Mouse (Mus musculus) stomach, embryonic 14.5 days (tissue): ENCODE results near the gene Pdx1. TPM values are rescaled to one million over a fixed set of nuclear protein-coding genes. Genes with fewer than 3 reads are reported as not detected.
A peak's percentile ranks its signal among the peaks of the same experiment; 100 is the strongest.

Experiments
- ATAC-seq: fragments of 200-750 bp; cut with Nextera tagmentation; 2 replicates; pipeline ENCODE4 v1.8.0; 2017; ENCODE audit warnings: low read depth, moderate TSS enrichment; ENCODE audit not compliant: insufficient number of reproducible peaks, insufficient read depth, low FRiP score
- H3K27ac ChIP-seq: fragments of 300-500 bp; sonication (generic); 2 replicates; pipeline ENCODE4 v1.5.1; 2014; ENCODE audit warnings: mild to moderate bottlenecking, low read length, moderate library complexity, mixed read lengths
- H3K27me3 ChIP-seq: fragments of 300-500 bp; sonication (generic); 2 replicates; pipeline ENCODE4 v1.6.1; 2014; ENCODE audit warnings: low read length, control low read depth, mixed read lengths; ENCODE audit not compliant: control insufficient read depth, insufficient read depth
- H3K36me3 ChIP-seq: fragments of 300-500 bp; sonication (generic); 2 replicates; pipeline ENCODE4 v1.6.1; 2014; ENCODE audit warnings: mild to moderate bottlenecking, control low read depth, low read length, moderate library complexity, mixed read lengths; ENCODE audit not compliant: control insufficient read depth, insufficient read depth
- H3K4me1 ChIP-seq: fragments of 300-500 bp; sonication (generic); 2 replicates; pipeline ENCODE4 v1.6.1; 2014; ENCODE audit warnings: low read length, control low read depth, mixed read lengths; ENCODE audit not compliant: control insufficient read depth, insufficient read depth
- H3K4me2 ChIP-seq: fragments of 300-500 bp; sonication (generic); replicated peaks from 2 replicates; pipeline ENCODE4 v1.6.1; 2014; ENCODE audit warnings: low read depth, low read length, control low read depth
- H3K4me3 ChIP-seq: fragments of 300-500 bp; sonication (generic); 2 replicates; pipeline ENCODE4 v1.5.1; 2014; ENCODE audit warnings: low read depth, low read length, control low read depth
- H3K9ac ChIP-seq: fragments of 300-500 bp; sonication (generic); replicated peaks from 2 replicates; pipeline ENCODE4 v1.6.1; 2014; ENCODE audit warnings: low read depth, mild to moderate bottlenecking, control low read depth, low read length, moderate library complexity, mixed read lengths
- H3K9me3 ChIP-seq: fragments of 300-500 bp; sonication (generic); 2 replicates; pipeline ENCODE4 v1.6.1; 2016; ENCODE audit warnings: low read depth, low read length, control low read depth; ENCODE audit not compliant: control insufficient read depth
- whole genome bisulfite sequencing: fragments of 180-500 bp; shearing (Covaris S2); extraction: QIAGEN DNeasy Blood & Tissue Kit; methylation state at CpG from one replicate; pipeline ENCODE4 v1.1.7; 2014; 5-methylcytosine and 5-hydroxymethylcytosine counted together
- polyA plus RNA-seq: library from polyadenylated mRNA; unstranded; fragments of >200 nt; fragmentation: Nextera tagmentation; extraction: Ambion mirVana; gene quantifications from 2 replicates; pipeline ENCODE4 v1.2.1, GENCODE M21; 2014

Gene Pdx1
- polyA plus RNA-seq, 1 experiment from 2014 or later, result 3.4 TPM

DNA sequence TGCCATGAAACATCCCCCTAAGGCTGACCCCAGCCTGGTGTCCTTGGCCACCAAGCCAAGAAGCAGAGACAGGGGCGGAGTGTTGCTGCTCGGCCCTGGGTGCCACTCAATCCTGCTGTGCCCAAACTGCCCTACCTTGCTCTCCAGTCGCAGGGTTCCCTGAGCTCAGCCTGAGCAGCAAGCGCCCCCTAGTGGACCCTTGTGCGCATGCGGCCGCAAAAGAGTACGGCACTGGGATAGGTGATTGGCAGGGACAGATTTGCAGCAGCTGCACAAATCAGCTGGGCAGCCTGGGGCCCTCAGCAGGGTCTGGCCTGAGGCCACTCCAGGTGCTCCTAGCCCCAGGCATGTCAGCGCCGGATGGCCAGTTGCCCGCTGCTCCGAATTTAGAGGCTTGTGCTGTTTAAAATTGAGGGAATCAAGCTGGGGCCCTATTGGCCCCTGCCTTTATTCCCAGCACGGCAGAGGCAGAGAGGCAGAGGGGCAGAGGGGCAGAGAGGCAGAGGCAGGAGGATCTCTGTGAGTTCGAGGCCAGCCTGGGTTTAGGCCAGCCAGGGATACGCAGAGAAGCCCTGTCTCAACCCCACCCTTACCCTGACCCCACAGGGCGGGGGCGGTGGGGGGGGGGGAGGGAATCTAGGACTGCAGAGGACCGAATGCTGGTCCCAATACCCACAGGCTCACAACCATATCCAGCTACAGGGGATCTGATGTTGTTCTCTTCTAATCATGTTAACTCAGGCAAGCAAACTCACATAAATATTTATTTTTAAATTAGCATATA lies 23.6 kb downstream of the Pdx1 start:
- Histone ChIP-seq H3K4me1 (peaks cover 10% of the 10 kb centered on the region; the same call in 1 of the 2 replicates), H3K4me2 (no peak overlapping the region), H3K9me3 (no peaks in the 10 kb centered on the region), H3K4me3 (no peak overlapping the region), H3K27me3 (peaks cover 26% of the 10 kb centered on the region), H3K9ac (no peak overlapping the region), H3K36me3 (no peaks in the 10 kb centered on the region), H3K27ac (0 out of 2 replicates have a peak overlapping the region, but pooled peaks have one; percentile 6)
- WGBS, result 18% methylated on average over 18 of the region's 18 CpGs
- peak; percentile 57; the same call in 1 of the 2 replicates for ATAC-seq

DNA sequence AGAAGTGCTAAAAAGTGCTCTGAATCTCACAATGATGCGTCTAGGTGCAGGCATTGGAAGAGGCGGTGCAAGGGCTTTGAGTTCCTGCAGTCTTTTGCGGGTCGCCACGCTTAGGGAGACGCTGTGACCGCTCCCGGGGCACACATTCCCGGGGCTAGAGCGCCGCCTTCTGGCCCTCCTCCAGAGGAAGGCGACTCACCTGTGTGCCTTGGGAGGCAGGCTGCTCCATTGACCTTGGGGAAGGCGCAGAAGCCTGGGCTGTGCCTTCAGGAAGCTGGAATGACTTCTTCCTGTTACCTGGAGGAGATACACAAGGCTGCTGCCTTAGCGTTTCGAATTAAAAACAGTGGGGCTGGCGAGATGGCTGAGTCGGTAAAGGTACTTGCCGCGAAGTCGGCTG lies 24.4 kb downstream of the Pdx1 start:
- no peak overlapping the region for H3K4me3 ChIP-seq
- H3K36me3 ChIP-seq, result no peaks in the 10 kb centered on the region
- peaks cover 32% of the 10 kb centered on the region for H3K27me3 ChIP-seq
- no peak overlapping the region for H3K4me2 ChIP-seq
- WGBS, result 14% methylated on average over 20 of the region's 20 CpGs
- ATAC-seq, result 0 out of 2 replicates have a peak, but pooled peaks have one; percentile 30
- H3K27ac ChIP-seq, result no peak overlapping the region
- H3K9me3 ChIP-seq, result no peaks in the 10 kb centered on the region
- no peak overlapping the region for H3K9ac ChIP-seq
- H3K4me1 ChIP-seq, result peaks cover 10% of the 10 kb centered on the region; the same call in 1 of the 2 replicates

GRCm38 (mm10) chr5:147297249-147297648 lies 27.5 kb downstream of the Pdx1 start:
- no peak for ATAC-seq
- Histone ChIP-seq H3K36me3 (no peaks in the 10 kb centered on the region), H3K4me2 (no peak overlapping the region), H3K27ac (no peak overlapping the region), H3K9me3 (no peaks in the 10 kb centered on the region), H3K27me3 (peaks cover 59% of the 10 kb centered on the region), H3K4me1 (peaks cover 13% of the 10 kb centered on the region; the same call in 1 of the 2 replicates), H3K9ac (no peak overlapping the region), H3K4me3 (no peak overlapping the region)
- 66% methylated on average over 5 of the region's 5 CpGs for WGBS

DNA sequence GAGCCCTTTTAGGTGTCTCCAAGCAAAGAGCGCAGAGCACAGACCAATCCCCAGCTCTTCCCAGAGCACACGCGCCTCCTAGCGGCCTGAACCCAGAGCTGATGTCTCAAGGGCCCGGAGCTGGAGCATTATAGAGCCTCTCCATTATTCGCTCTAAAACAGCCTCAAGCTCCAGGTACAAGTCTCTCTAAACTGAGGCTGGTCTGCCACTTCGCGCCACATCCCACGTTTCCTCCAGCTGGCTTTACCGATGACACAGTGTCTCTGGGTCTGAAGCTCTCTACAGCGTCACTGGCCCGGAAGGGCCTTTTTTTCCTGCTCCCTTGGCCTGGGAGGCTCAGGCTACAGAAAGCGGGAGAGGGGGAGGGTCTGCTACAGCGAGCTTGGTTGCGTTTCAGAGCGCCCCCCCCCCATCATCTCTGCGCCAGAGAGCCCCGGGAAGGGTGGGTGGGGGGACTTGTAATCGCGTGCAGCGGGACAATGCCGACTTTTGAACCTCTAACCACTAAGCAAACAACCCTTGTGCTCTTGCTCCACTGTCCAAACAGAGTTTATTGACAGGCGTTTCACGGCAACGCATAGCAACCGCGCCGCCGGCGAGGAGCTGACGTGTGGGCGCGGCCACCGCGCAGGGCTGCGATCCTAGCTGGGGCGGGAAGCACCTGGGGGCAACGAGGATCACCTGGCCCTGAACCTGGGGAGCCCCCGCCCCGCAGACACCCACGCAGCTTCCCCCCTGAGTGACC lies 29.7 kb downstream of the Pdx1 start:
- peak overlapping the region; percentile 21; the same call in 1 of the 2 replicates for H3K4me3 ChIP-seq
- ATAC-seq, result peak; percentile 86
- no peaks in the 10 kb centered on the region for H3K36me3 ChIP-seq
- H3K27me3 ChIP-seq, result peaks cover 74% of the 10 kb centered on the region
- no peak overlapping the region for H3K27ac ChIP-seq
- peaks cover 7% of the 10 kb centered on the region; the same call in 1 of the 2 replicates for H3K4me1 ChIP-seq
- H3K9ac ChIP-seq, result no peak overlapping the region
- WGBS, result under 1% methylated on average over 41 of the region's 41 CpGs
- no peaks in the 10 kb centered on the region for H3K9me3 ChIP-seq
- peak overlapping the region; percentile 37 for H3K4me2 ChIP-seq

DNA sequence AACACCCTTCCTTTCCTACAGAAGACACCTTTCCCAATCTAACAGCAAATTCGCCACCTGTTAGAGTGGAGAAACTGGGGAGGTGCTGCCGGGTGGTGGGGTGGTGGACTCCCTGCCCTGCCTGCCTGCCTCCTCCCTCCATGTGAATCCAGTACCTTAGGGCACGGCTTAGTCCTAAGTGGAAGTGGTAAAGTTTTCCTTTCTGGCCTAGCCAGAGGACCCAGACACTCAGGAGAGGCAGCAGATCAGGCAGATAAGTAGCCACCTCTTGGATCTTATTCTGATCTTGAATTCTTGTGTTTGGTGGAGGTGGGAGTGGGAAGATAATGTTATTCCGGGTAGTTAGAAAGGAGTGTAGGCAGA lies 30.2 kb downstream of the Pdx1 start:
- H3K9me3 ChIP-seq, result no peaks in the 10 kb centered on the region
- H3K27me3 ChIP-seq, result peaks cover 74% of the 10 kb centered on the region
- no peaks in the 10 kb centered on the region for H3K36me3 ChIP-seq
- WGBS, result 5% methylated on average over 4 of the region's 4 CpGs
- peaks cover 7% of the 10 kb centered on the region; the same call in 1 of the 2 replicates for H3K4me1 ChIP-seq
- peak overlapping the region; percentile 21; the same call in 1 of the 2 replicates for H3K4me3 ChIP-seq
- peak overlapping the region; percentile 37 for H3K4me2 ChIP-seq
- no peak overlapping the region for H3K9ac ChIP-seq
- no peak overlapping the region for H3K27ac ChIP-seq
- peak; percentile 43; the same call in 1 of the 2 replicates for ATAC-seq

GRCm38 (mm10) chr5:147300917-147301780 lies 31.4 kb downstream of the Pdx1 start:
- peaks cover 7% of the 10 kb centered on the region; the same call in 1 of the 2 replicates for H3K4me1 ChIP-seq
- H3K9ac ChIP-seq, result no peak overlapping the region
- ATAC-seq, result no peak
- H3K27me3 ChIP-seq, result peaks cover 77% of the 10 kb centered on the region
- no peaks in the 10 kb centered on the region for H3K36me3 ChIP-seq
- no peak overlapping the region for H3K27ac ChIP-seq
- no peak overlapping the region for H3K4me2 ChIP-seq
- H3K9me3 ChIP-seq, result no peaks in the 10 kb centered on the region
- H3K4me3 ChIP-seq, result no peak overlapping the region
- 5% methylated on average over 21 of the region's 21 CpGs for WGBS

DNA sequence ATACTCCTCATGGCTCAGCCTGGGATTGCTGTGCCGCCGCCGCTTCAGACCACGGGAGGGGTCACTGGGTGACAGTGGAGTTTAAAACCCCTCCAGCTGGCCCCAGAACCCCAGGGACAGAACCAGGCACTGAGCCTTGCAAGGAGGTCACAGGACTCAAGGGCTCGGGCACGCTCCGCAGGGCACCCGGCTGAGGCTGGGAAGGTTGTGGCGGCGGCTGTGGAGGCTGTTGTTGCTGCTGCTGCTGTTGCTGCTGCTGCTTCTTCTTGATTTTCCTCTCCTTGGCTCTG lies 32.0 kb downstream of the Pdx1 start:
- no peak for ATAC-seq
- Histone ChIP-seq H3K4me3 (no peak overlapping the region), H3K36me3 (no peaks in the 10 kb centered on the region), H3K9me3 (no peaks in the 10 kb centered on the region), H3K27ac (no peak overlapping the region), H3K4me2 (no peak overlapping the region), H3K4me1 (peaks cover 7% of the 10 kb centered on the region; the same call in 1 of the 2 replicates), H3K9ac (no peak overlapping the region), H3K27me3 (peaks cover 82% of the 10 kb centered on the region)
- WGBS, result 12% methylated on average over 10 of the region's 10 CpGs

DNA sequence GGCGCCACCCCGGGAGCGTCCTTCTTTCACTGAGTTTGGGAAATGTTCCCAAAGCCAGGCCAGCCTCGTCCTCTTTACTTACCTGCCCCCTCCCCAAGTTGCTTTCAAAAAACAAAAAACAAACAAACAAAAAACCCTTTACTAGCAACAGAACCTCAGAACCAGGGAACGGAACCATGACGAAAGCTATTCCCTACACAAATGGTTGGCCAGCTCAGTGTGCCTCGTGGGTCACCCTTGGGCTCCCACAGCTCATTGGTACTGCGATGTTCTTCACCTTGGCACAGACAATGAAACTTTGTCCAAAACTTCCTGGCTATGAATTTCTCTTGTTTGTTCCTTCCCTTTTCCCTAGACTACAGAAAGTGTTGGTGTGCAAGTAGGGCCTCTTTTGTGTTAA lies 32.4 kb downstream of the Pdx1 start:
- no peaks in the 10 kb centered on the region for H3K36me3 ChIP-seq
- ATAC-seq, result no peak
- peaks cover 87% of the 10 kb centered on the region for H3K27me3 ChIP-seq
- no peak overlapping the region for H3K4me3 ChIP-seq
- H3K4me2 ChIP-seq, result no peak overlapping the region
- WGBS, result 18% methylated on average over 8 of the region's 8 CpGs
- no peak overlapping the region for H3K27ac ChIP-seq
- peaks cover 7% of the 10 kb centered on the region; the same call in 1 of the 2 replicates for H3K4me1 ChIP-seq
- no peak overlapping the region for H3K9ac ChIP-seq
- no peaks in the 10 kb centered on the region for H3K9me3 ChIP-seq
